Mouse (Mus musculus) lung, postnatal 36 days (tissue): ENCODE data around the gene Clstn3.
"Not testable (repeated sequence)": the region's sequence is repeated elsewhere in the genome, so short reads cannot be mapped to it uniquely, and the experiment has no call there.

Source experiments
- DNase-seq: peaks from one replicate; pipeline ENCODE4 v3.0.0; 2022; ENCODE audit warnings: mixed read lengths

Gene Clstn3

GRCm38 (mm10) chr6:124408355-124408754 lies 56.2 kb downstream of the Clstn3 start:
- no peak for DNase-seq

GRCm38 (mm10) chr6:124407180-124407579 lies 57.4 kb downstream of the Clstn3 start:
- no peak for DNase-seq

GRCm38 (mm10) chr6:124406326-124406725 lies 58.3 kb downstream of the Clstn3 start:
- no peak for DNase-seq

- no peak for DNase-seq
These were observed 64.9 kb downstream of the Clstn3 start for GRCm38 (mm10) chr6:124399738-124400137.

GRCm38 (mm10) chr6:124394991-124395390 lies 69.6 kb downstream of the Clstn3 start:
- DNase-seq: not testable (repeated sequence)
